Mouse (Mus musculus) ES-Bruce4 (cell line): ENCODE data around the gene Nup35.

Experiments used
- CTCF ChIP-seq: IDR thresholded peaks from one replicate; pipeline ENCODE4 v1.8.1; 2011; ENCODE audit warnings: low read depth, low read length
- EP300 ChIP-seq: IDR thresholded peaks from 2 replicates; pipeline ENCODE4 v1.6.1; 2011; ENCODE audit warnings: low read depth, low read length; ENCODE audit not compliant: insufficient read depth

DNA sequence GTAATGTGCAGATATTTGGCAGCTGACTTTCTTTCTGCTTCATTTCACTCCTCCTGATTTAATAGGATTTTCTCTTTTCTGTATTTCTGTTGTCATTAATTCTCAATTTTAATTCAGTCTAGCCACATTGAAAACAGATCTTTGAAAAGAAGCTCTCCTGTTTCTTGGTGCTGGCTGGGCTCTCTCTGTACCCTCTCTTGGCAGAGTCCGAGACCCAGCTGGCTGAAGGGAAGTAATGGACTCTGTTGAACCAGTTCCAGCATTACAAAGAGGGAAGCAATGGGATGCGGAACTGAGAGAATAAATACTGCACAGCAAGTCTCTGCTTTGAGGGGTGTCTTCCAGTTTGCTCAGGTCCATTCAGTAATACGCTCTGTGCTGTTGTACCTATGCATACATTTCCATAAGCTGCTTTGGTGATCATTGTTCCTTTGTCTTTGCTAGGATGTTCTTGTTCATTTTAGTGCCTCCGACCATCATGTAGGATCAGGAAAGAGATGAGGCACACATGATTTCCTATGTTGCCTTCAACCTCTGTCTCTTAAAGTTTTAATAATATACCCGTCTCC is 50.4 kb downstream of the Nup35 start:
- TF ChIP-seq EP300 (no peak), CTCF (no peak)
